Comparison of ENCODE assay signal across 16 mouse cellular contexts in the genomic region with DNA sequence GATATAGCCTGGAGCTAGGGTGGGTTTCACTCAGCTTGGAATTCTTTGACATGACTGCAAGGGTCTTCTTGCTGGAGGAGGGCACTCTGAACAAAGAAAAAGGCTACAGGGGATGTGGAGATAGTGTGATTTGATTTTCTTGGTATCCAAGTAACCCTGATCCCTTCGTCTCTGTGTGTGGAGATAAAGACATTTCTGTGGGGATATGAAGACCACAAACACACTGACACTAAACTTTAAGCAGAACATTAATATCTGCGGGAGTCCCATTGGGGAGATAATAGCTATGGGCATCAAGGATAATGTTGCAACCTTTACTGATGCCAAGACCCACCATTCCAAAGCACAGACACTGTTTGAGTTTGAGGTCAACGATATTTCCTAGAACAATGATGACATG.
"Had no signal": no experiment of that assay in that cellular context is flagged by ENCODE, and none has a peak within 500 bp of the region (broad histone marks: within the 10 kb centered on the region; RNA-seq: fewer than 3 reads in every experiment).

No protein-coding gene starts in this region.

- DNase-seq: retina, postnatal 1 day; right cerebral cortex, adult 18-20 months; right cerebral cortex, postnatal 14 days; right cerebral cortex, postnatal 25 days; right cerebral cortex, postnatal 4 days; spleen, adult 18-20 months; thymus, adult 18-20 months; thymus, adult 2 months; thymus, postnatal 14 days; thymus, postnatal 25 days; thymus, postnatal 36 days; thymus, postnatal 4 days had no signal

- H3K27me3 ChIP-seq: neural tube, embryonic 13.5 days; neural tube, embryonic 15.5 days; stomach, embryonic 15.5 days had no signal

- H3K4me3 ChIP-seq: neural tube, embryonic 13.5 days; neural tube, embryonic 15.5 days; stomach, embryonic 15.5 days had no signal

- H3K4me1 ChIP-seq: neural tube, embryonic 13.5 days; neural tube, embryonic 15.5 days; stomach, embryonic 15.5 days had no signal

- H3K9me3 ChIP-seq: neural tube, embryonic 13.5 days; neural tube, embryonic 15.5 days; stomach, embryonic 15.5 days had no signal

- H3K36me3 ChIP-seq: neural tube, embryonic 13.5 days; neural tube, embryonic 15.5 days; stomach, embryonic 15.5 days had no signal

- H3K9ac ChIP-seq: neural tube, embryonic 13.5 days; neural tube, embryonic 15.5 days; stomach, embryonic 15.5 days had no signal

- H3K27ac ChIP-seq: neural tube, embryonic 13.5 days; neural tube, embryonic 15.5 days; stomach, embryonic 15.5 days; stomach, postnatal 0 days had no signal
